Comparison of ENCODE assay signal across 8 mouse cellular contexts in the genomic region with DNA sequence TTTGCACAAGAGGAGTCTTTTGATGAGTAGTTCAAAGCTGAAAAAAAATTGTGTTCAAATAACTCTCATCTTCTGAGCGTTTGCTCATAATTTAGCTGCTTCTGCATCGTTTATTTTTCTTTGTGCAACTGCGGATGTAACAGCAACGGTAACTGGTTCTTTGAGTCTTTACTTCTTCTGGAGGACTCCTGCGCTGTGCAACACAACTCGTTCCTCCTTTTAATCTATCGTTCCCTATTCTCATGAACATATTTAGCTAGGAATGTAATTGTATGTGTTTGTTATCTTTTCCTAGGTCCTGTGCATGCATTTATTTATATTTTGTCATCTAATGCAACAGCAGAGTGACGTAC.
A peak's percentile ranks its signal among the peaks of the same experiment; 100 is the strongest.
DNase-seq lines count a peak whose midpoint lies in the region; ATAC-seq and TF ChIP-seq lines count a peak whose summit lies in the region.

No protein-coding gene starts in this region.

- no peak for TF ChIP-seq CTCF in lung, embryonic 14.5 days (IDR thresholded peaks at IDR 0.05; ENCODE audit: low read depth)

- H3K4me1 ChIP-seq in heart, embryonic 11.5 days (ENCODE audit: control insufficient read depth, insufficient read depth, low read length): no peaks in the 10 kb centered on the region; the same call in 1 of the 2 replicates
- H3K4me1 ChIP-seq in lung, embryonic 14.5 days (ENCODE audit: insufficient read depth): no peaks in the 10 kb centered on the region
- H3K4me1 ChIP-seq in intestine, embryonic 15.5 days (replicated peaks): no peaks in the 10 kb centered on the region
- H3K4me1 ChIP-seq in stomach, embryonic 14.5 days (ENCODE audit: control insufficient read depth, insufficient read depth, low read length): peaks cover 4% of the 10 kb centered on the region; the same call in 1 of the 2 replicates

- H3K27me3 ChIP-seq in heart, embryonic 11.5 days (ENCODE audit: control insufficient read depth, insufficient read depth, low read length): no peaks in the 10 kb centered on the region
- no peaks in the 10 kb centered on the region for H3K27me3 ChIP-seq in lung, embryonic 14.5 days (ENCODE audit: insufficient read depth, low read length)
- H3K27me3 ChIP-seq in intestine, embryonic 15.5 days (replicated peaks): no peaks in the 10 kb centered on the region
- no peaks in the 10 kb centered on the region for H3K27me3 ChIP-seq in stomach, embryonic 14.5 days (ENCODE audit: control insufficient read depth, insufficient read depth, low read length)

- H3K4me3 ChIP-seq in heart, embryonic 11.5 days (ENCODE audit: low read depth, low read length): no peak overlapping the region
- H3K4me3 ChIP-seq in lung, embryonic 14.5 days (ENCODE audit: low read depth, low read length): peak overlapping the region; percentile 22
- no peak overlapping the region for H3K4me3 ChIP-seq in intestine, embryonic 15.5 days (replicated peaks)
- H3K4me3 ChIP-seq in stomach, embryonic 14.5 days (ENCODE audit: low read depth, low read length): peak overlapping the region; percentile 8; the same call in 1 of the 2 replicates

- no peaks in the 10 kb centered on the region for H3K9me3 ChIP-seq in heart, embryonic 11.5 days (replicated peaks; ENCODE audit: control insufficient read depth, low read length)
- H3K9me3 ChIP-seq in lung, embryonic 14.5 days (ENCODE audit: low read depth, low read length): no peaks in the 10 kb centered on the region
- H3K9me3 ChIP-seq in intestine, embryonic 15.5 days: no peaks in the 10 kb centered on the region
- no peaks in the 10 kb centered on the region for H3K9me3 ChIP-seq in stomach, embryonic 14.5 days (ENCODE audit: control insufficient read depth, low read depth, low read length)

- intact Hi-C loops in heart, postnatal 14 days (cut with DNase I): no loop called here

- H3K4me2 ChIP-seq in heart, embryonic 11.5 days: peak overlapping the region; percentile 56; the same call in 1 of the 2 replicates
- H3K4me2 ChIP-seq in lung, embryonic 14.5 days: peak overlapping the region; percentile 60
- peak overlapping the region; percentile 54 for H3K4me2 ChIP-seq in intestine, embryonic 15.5 days (replicated peaks)
- peak overlapping the region; percentile 46 for H3K4me2 ChIP-seq in stomach, embryonic 14.5 days (replicated peaks; ENCODE audit: low read depth, low read length)

- H3K9ac ChIP-seq in heart, embryonic 11.5 days (ENCODE audit: low read depth, low read length): no peak overlapping the region
- no peak overlapping the region for H3K9ac ChIP-seq in lung, embryonic 14.5 days
- no peak overlapping the region for H3K9ac ChIP-seq in intestine, embryonic 15.5 days
- no peak overlapping the region for H3K9ac ChIP-seq in stomach, embryonic 14.5 days (replicated peaks; ENCODE audit: low read depth, low read length)

- ATAC-seq in heart, embryonic 11.5 days (replicated peaks; ENCODE audit: insufficient number of reproducible peaks, low FRiP score, low TSS enrichment): no peak
- no peak for ATAC-seq in lung, embryonic 14.5 days (ENCODE audit: insufficient read depth)
- no peak for ATAC-seq in intestine, embryonic 15.5 days
- no peak for ATAC-seq in stomach, embryonic 14.5 days (ENCODE audit: insufficient number of reproducible peaks, insufficient read depth, low FRiP score, low read depth)
- ATAC-seq in erythroid progenitor cell, adult 5-6 weeks (replicated peaks; ENCODE audit: low FRiP score, poor library complexity, severe bottlenecking): no peak

- no peak for DNase-seq in heart, postnatal 14 days
- DNase-seq in lung, embryonic 14.5 days: no peak
- no peak for DNase-seq in lung, postnatal 14 days
- no peak for DNase-seq in gastrocnemius, adult 18-20 months (ENCODE audit: low spot score)

- H3K36me3 ChIP-seq in heart, embryonic 11.5 days (ENCODE audit: control insufficient read depth, insufficient read depth, low read length): no peaks in the 10 kb centered on the region
- H3K36me3 ChIP-seq in lung, embryonic 14.5 days (ENCODE audit: insufficient read depth): no peaks in the 10 kb centered on the region
- no peaks in the 10 kb centered on the region for H3K36me3 ChIP-seq in intestine, embryonic 15.5 days
- no peaks in the 10 kb centered on the region for H3K36me3 ChIP-seq in stomach, embryonic 14.5 days (ENCODE audit: control insufficient read depth, insufficient read depth, low read length)

- no peak overlapping the region for H3K27ac ChIP-seq in heart, embryonic 11.5 days (ENCODE audit: low read depth, low read length)
- no peak overlapping the region for H3K27ac ChIP-seq in lung, embryonic 14.5 days (ENCODE audit: low read depth)
- H3K27ac ChIP-seq in intestine, embryonic 15.5 days: no peak overlapping the region
- no peak overlapping the region for H3K27ac ChIP-seq in stomach, embryonic 14.5 days (ENCODE audit: low read length)

- 67% methylated on average over 8 of the region's 8 CpGs for WGBS in heart, embryonic 11.5 days (ENCODE audit: insufficient replicate concordance)
- WGBS in lung, embryonic 14.5 days: 43% methylated on average over 8 of the region's 8 CpGs
- 59% methylated on average over 8 of the region's 8 CpGs for WGBS in intestine, embryonic 15.5 days
- 55% methylated on average over 8 of the region's 8 CpGs for WGBS in stomach, embryonic 14.5 days

Comparison
In these comparisons a context has a peak if more than half of its experiments do, and no peak if none do; other contexts are left out.
1. H3K4me3 ChIP-seq: peak in lung, embryonic 14.5 days (single experiment) and stomach, embryonic 14.5 days (single experiment); none in heart, embryonic 11.5 days (single experiment) and intestine, embryonic 15.5 days (single experiment).
2. Peak in every context shown above with its lines, with median percentiles within 50 percentile points of each other: H3K4me2 ChIP-seq.